Mouse (Mus musculus): ENCODE results near the gene Numbl. TPM values are rescaled to one million over a fixed set of nuclear protein-coding genes. Genes with fewer than 3 reads are reported as not detected.
A peak's percentile ranks its signal among the peaks of the same experiment; 100 is the strongest.

Gene Numbl
- total RNA-seq (2014; fragmentation: Nextera tagmentation) = 1.2 and 1.3 TPM in 2 replicates
- 0.69 and 1.1 TPM in 2 replicates for total RNA-seq (2017)

GRCm38 (mm10) chr7:27258205-27258899 is at the start of gene Numbl:
Gene Numbl, plus strand, starts transcription at chr7:27258433.
- peak; percentile 74 for ATAC-seq (replicated peaks; ENCODE audit: poor library complexity, severe bottlenecking)

GRCm38 (mm10) chr7:27212626-27213025 is 45.6 kb upstream of the Numbl start:
- no peak for ATAC-seq (replicated peaks; ENCODE audit: poor library complexity, severe bottlenecking)

GRCm38 (mm10) chr7:27218586-27218985 is 39.6 kb upstream of the Numbl start:
- no peak for ATAC-seq (replicated peaks; ENCODE audit: poor library complexity, severe bottlenecking)

- no peak for ATAC-seq (replicated peaks; ENCODE audit: poor library complexity, severe bottlenecking)
Measured at GRCm38 (mm10) chr7:27219937-27220336, 38.3 kb upstream of the Numbl start.

GRCm38 (mm10) chr7:27221939-27222338 is 36.3 kb upstream of the Numbl start:
- no peak for ATAC-seq (replicated peaks; ENCODE audit: poor library complexity, severe bottlenecking)

- ATAC-seq (replicated peaks; ENCODE audit: poor library complexity, severe bottlenecking) = no peak
Measured at GRCm38 (mm10) chr7:27222538-27222937, 35.7 kb upstream of the Numbl start.

- no peak for ATAC-seq (replicated peaks; ENCODE audit: poor library complexity, severe bottlenecking)
Measured at GRCm38 (mm10) chr7:27224877-27225575, 33.2 kb upstream of the Numbl start.

GRCm38 (mm10) chr7:27227276-27227675 is 31.0 kb upstream of the Numbl start:
- ATAC-seq (replicated peaks; ENCODE audit: poor library complexity, severe bottlenecking) = no peak

GRCm38 (mm10) chr7:27227676-27228075 is 30.6 kb upstream of the Numbl start:
- no peak for ATAC-seq (replicated peaks; ENCODE audit: poor library complexity, severe bottlenecking)

GRCm38 (mm10) chr7:27228281-27228821 is 29.9 kb upstream of the Numbl start, which contains the start of gene Itpkc:
Gene Itpkc, minus strand, starts transcription at chr7:27228661.
- peak; percentile 75 for ATAC-seq (replicated peaks; ENCODE audit: poor library complexity, severe bottlenecking)

- ATAC-seq (replicated peaks; ENCODE audit: poor library complexity, severe bottlenecking) = peak; percentile 1; the same call in 1 of the 2 replicates
Measured at GRCm38 (mm10) chr7:27228865-27229264, 29.4 kb upstream of the Numbl start.

- no peak for ATAC-seq (replicated peaks; ENCODE audit: poor library complexity, severe bottlenecking)
Measured at GRCm38 (mm10) chr7:27230781-27231180, 27.5 kb upstream of the Numbl start.

- no peak for ATAC-seq (replicated peaks; ENCODE audit: poor library complexity, severe bottlenecking)
Measured at GRCm38 (mm10) chr7:27231693-27232331, 26.4 kb upstream of the Numbl start.

- peak; percentile 81 for ATAC-seq (replicated peaks; ENCODE audit: poor library complexity, severe bottlenecking)
Measured at GRCm38 (mm10) chr7:27232781-27233281, 25.4 kb upstream of the Numbl start, which contains the start of gene Coq8b. Gene Coq8b, plus strand, starts transcription at chr7:27233023.

GRCm38 (mm10) chr7:27233300-27233699 is 24.9 kb upstream of the Numbl start:
- no peak for ATAC-seq (replicated peaks; ENCODE audit: poor library complexity, severe bottlenecking)

- ATAC-seq (replicated peaks; ENCODE audit: poor library complexity, severe bottlenecking) = no peak
Measured at GRCm38 (mm10) chr7:27235726-27236125, 22.5 kb upstream of the Numbl start.

- no peak for ATAC-seq (replicated peaks; ENCODE audit: poor library complexity, severe bottlenecking)
Measured at GRCm38 (mm10) chr7:27237527-27237926, 20.7 kb upstream of the Numbl start.

GRCm38 (mm10) chr7:27238568-27238967 is 19.7 kb upstream of the Numbl start:
- ATAC-seq (replicated peaks; ENCODE audit: poor library complexity, severe bottlenecking) = peak; percentile 95

GRCm38 (mm10) chr7:27243211-27243610 is 15.0 kb upstream of the Numbl start:
- ATAC-seq (replicated peaks; ENCODE audit: poor library complexity, severe bottlenecking) = no peak

GRCm38 (mm10) chr7:27244088-27244487 is 14.1 kb upstream of the Numbl start:
- ATAC-seq (replicated peaks; ENCODE audit: poor library complexity, severe bottlenecking) = peak; percentile 37; the same call in 1 of the 2 replicates
